Mouse (Mus musculus): Measurements from ENCODE around the gene Zmiz1.

DNA sequence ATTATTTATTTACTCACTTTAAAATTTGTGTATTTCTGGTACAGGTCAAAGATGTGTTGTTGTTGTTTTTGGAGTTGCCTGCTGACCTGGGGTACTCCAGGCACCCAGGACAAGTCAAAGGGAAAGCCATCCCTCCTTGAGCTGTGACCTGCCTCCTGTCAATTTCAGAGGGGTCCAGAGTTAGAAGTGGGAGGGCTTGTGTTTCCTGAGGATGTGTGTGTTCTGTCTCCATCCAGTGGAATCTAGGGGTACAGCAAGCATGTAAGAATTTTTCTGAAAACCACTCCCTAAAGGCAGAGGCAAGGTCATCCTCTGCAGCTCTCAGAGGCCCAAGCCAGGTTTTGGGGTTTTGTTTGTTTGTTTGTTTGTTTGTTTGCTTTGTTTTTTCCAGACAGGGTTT lies 243.0 kb downstream of the Zmiz1 start:
- TF ChIP-seq CTCF (conservative IDR thresholded peaks at IDR 0.05; ENCODE audit: low read length), result peak; percentile 57
- TF ChIP-seq POU5F1 (IDR thresholded peaks at IDR 0.05; ENCODE audit: borderline replicate concordance, low read length), result no peak
